In genomic region chr5:32350551-32351256, GRCm38 (mm10) we compare ENCODE assay signal across 12 mouse cellular contexts.
A peak's percentile ranks its signal among the peaks of the same experiment; 100 is the strongest.
DNase-seq lines count a peak whose midpoint lies in the region; ATAC-seq and TF ChIP-seq lines count a peak whose summit lies in the region.
"Had no signal": no experiment of that assay in that cellular context is flagged by ENCODE, and none has a peak within 500 bp of the region (broad histone marks: within the 10 kb centered on the region; RNA-seq: fewer than 3 reads in every experiment).

No protein-coding gene starts in this region.

- H3K9ac ChIP-seq in heart, embryonic 13.5 days, result no peak overlapping the region
- H3K9ac ChIP-seq: liver, embryonic 14.5 days had no signal

- H3K9me3 ChIP-seq in heart, embryonic 13.5 days, result no peaks in the 10 kb centered on the region

- 61% methylated on average over 3 of the region's 3 CpGs for WGBS in heart, embryonic 13.5 days

- intact Hi-C loops in gastrocnemius, adult 2 months (cut with DNase I), result loop anchor here (5.0 kb wide), 2 partner anchors 97 to 112 kb away; no protein-coding TSS in a partner anchor
- intact Hi-C loops in gastrocnemius, postnatal 14 days (cut with DNase I; ENCODE audit: low total_unique reads), result no loop called here

- no peaks in the 10 kb centered on the region for H3K27me3 ChIP-seq in Patski
- H3K27me3 ChIP-seq in heart, embryonic 13.5 days (replicated peaks), result no peaks in the 10 kb centered on the region

- no peak for ATAC-seq in Patski
- no peak for ATAC-seq in heart, embryonic 13.5 days (ENCODE audit: extremely low read depth, insufficient number of reproducible peaks, low FRiP score, low TSS enrichment)

- DNase-seq in gastrocnemius, adult 2 months, result peak; percentile 71
- DNase-seq in gastrocnemius, postnatal 14 days, result no peak
- peak; percentile 37 for DNase-seq in Patski (ENCODE audit: low read depth, low spot score)
- DNase-seq in lung, postnatal 14 days, result peak; percentile 32
- DNase-seq in natural killer cell, adult 2 months (ENCODE audit: low spot score in 2 of 2), result no peak
- no peak for DNase-seq in thymus, postnatal 14 days
- DNase-seq in kidney, postnatal 10 days, result no peak
- DNase-seq: cerebellum, adult 8-10 months; left cerebral cortex, postnatal 4 days had no signal

- H3K27ac ChIP-seq in gastrocnemius, adult 2 months, result peak overlapping the region; percentile 93
- peak overlapping the region; percentile 82 for H3K27ac ChIP-seq in heart, embryonic 13.5 days (replicated peaks)
- H3K27ac ChIP-seq: liver, embryonic 14.5 days had no signal

- peaks cover 51% of the 10 kb centered on the region for H3K4me1 ChIP-seq in heart, embryonic 13.5 days

- POLR2A ChIA-PET in Patski (lab: Charles Lee), result interaction anchor here (1.1 to 1.2 kb wide), 2 partner anchors 9 to 110 kb away, joined by 3 read pairs; no protein-coding TSS in a partner anchor

- in situ Hi-C loops in Patski (cut with MboI; ENCODE audit: low pct_unique_long_range_greater_than_20kb), result no loop called here

- H3K4me3 ChIP-seq in gastrocnemius, adult 2 months, result no peak overlapping the region
- H3K4me3 ChIP-seq in heart, embryonic 13.5 days, result no peak overlapping the region

- no peak overlapping the region for H3K4me2 ChIP-seq in heart, embryonic 13.5 days
- H3K4me2 ChIP-seq: midbrain, embryonic 11.5 days had no signal

- CTCF ChIA-PET in Patski (lab: Charles Lee), result interaction anchor here (1.2 to 2.0 kb wide), 5 partner anchors 10 to 75 kb away, joined by 3 to 5 read pairs (median 3); no protein-coding TSS in a partner anchor

- peak; percentile 17; the same call in 1 of the 2 replicates for TF ChIP-seq CTCF in gastrocnemius, adult 2 months (IDR thresholded peaks at IDR 0.05)
- TF ChIP-seq CTCF in Patski (IDR thresholded peaks at IDR 0.05), result no peak

- no peaks in the 10 kb centered on the region for H3K36me3 ChIP-seq in heart, embryonic 13.5 days

Comparison
In these comparisons a context has a peak if more than half of its experiments do, and no peak if none do; other contexts are left out.
1. DNase-seq: peak in gastrocnemius, adult 2 months (single experiment), Patski (single experiment) and lung, postnatal 14 days (single experiment); none in gastrocnemius, postnatal 14 days (single experiment), natural killer cell, adult 2 months (0 of 2), thymus, postnatal 14 days (single experiment) and kidney, postnatal 10 days (single experiment).